Mouse (Mus musculus): Measurements from ENCODE around the gene Ppp1r10. TPM values are rescaled to one million over a fixed set of nuclear protein-coding genes. Genes with fewer than 3 reads are reported as not detected.

The Ppp1r10 gene
- polyA plus RNA-seq, 1 experiment, result 33.1 TPM

DNA sequence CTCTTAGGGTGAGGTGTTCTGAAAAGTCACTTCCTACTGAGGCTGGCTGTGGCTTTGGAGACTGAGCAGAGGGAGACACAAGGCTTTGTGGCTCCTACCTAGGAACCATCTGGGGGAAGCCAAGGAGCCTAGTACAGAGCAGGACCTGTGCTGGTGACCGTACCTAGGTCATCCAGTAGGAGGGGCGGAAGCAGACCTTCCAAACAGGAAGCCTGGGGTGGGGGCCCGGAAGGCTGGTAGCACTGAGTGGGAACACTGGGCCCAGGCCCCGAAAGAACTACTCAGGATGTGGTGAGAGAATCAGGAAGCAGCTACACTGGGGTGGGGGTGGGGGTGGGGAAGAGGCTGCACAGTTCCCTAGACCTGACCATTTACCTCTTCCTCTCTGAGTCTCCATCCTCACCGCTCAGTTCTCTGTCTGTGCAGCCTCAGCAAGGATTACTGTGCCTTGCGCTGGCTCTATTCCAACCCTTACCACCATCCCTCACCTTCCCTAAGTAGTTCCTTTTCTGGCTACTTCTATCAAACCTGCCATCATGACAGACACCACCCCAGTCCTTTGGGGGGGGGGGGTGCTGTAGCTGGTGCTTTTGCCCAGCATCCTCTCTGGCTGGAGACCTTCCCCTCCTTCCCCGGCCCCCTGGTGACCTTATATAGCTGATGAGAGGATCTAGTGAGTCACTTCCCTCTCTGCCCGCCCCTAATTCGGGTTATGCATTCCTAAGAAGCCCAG lies 45.9 kb upstream of the Ppp1r10 start:
- Histone ChIP-seq H3K36me3 (ENCODE audit: control insufficient read depth, insufficient read depth) (peaks cover 68% of the 10 kb centered on the region), H3K27me3 (ENCODE audit: control insufficient read depth, insufficient read depth, insufficient read length) (no peaks in the 10 kb centered on the region), H3K79me3 (ENCODE audit: low read depth) (peaks cover 76% of the 10 kb centered on the region), H3K4me3 (ENCODE audit: insufficient read depth, poor library complexity, severe bottlenecking) (peak overlapping the region; percentile 92), H3K79me2 (ENCODE audit: control insufficient read depth, insufficient read depth) (peaks cover 94% of the 10 kb centered on the region), H3ac (ENCODE audit: control insufficient read depth, insufficient read length, low read depth) (peak overlapping the region; percentile 12)
- no peak for TF ChIP-seq USF1 (IDR thresholded peaks at IDR 0.05; ENCODE audit: low read depth)
- peak; percentile 35 for TF ChIP-seq FOSL1 (IDR thresholded peaks at IDR 0.05; ENCODE audit: insufficient read depth, low read length, poor library complexity, severe bottlenecking)

GRCm38 (mm10) chr17:35870884-35871696 lies 45.1 kb upstream of the Ppp1r10 start:
- peaks cover 93% of the 10 kb centered on the region for H3K79me2 ChIP-seq (ENCODE audit: control insufficient read depth, insufficient read depth)
- peaks cover 75% of the 10 kb centered on the region for H3K79me3 ChIP-seq (ENCODE audit: low read depth)
- H3K4me3 ChIP-seq (ENCODE audit: insufficient read depth, poor library complexity, severe bottlenecking), result peak overlapping the region; percentile 92
- no peaks in the 10 kb centered on the region for H3K27me3 ChIP-seq (ENCODE audit: control insufficient read depth, insufficient read depth, insufficient read length)
- TF ChIP-seq CTCF (IDR thresholded peaks at IDR 0.05; ENCODE audit: control insufficient read depth, insufficient read depth, insufficient read length) (peak; percentile 36), MYOD1 (IDR thresholded peaks at IDR 0.05; ENCODE audit: control insufficient read depth, insufficient read length, low read depth) (no peak)
- peaks cover 76% of the 10 kb centered on the region for H3K36me3 ChIP-seq (ENCODE audit: control insufficient read depth, insufficient read depth)
- H3ac ChIP-seq (ENCODE audit: control insufficient read depth, insufficient read length, low read depth), result no peak overlapping the region

DNA sequence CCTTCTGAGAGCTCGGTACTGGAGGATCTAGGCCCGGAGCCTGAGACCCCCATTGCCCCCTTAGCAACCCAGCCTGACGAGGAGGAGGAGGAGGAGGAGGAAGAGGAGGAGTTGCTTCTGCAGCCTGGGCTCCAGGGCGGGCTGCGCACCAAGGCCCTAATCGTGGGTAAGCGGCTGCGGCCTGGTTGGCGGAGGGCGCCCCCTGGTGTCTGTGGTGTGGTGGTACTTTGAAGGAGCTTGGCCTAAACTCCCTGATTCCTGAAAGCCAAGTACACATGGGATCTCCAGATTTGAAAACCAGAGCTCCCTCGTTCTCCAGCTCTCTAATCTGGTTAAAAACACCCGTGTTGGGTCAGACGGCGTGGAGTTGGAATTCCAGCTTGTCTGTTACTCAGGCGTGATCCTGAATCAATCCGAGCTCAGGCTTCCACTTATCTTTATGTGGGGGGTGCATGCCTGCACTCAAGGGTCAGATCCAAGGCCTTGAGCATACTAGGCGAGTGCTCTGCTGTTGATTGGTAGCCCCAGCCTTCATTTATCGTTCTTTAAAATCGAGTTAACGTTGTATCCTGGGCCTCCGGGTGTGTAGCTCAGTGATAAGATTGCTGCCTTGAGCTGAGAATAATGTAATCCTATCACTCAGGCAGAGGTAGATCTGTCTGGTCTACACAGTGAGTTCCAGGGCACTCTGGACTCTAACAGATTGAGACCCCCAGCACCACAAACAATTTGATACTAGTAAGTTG lies 42.3 kb upstream of the Ppp1r10 start:
- H3K4me3 ChIP-seq (ENCODE audit: insufficient read depth, poor library complexity, severe bottlenecking), result no peak overlapping the region
- peaks cover 64% of the 10 kb centered on the region for H3K36me3 ChIP-seq (ENCODE audit: control insufficient read depth, insufficient read depth)

GRCm38 (mm10) chr17:35874721-35875120 lies 41.5 kb upstream of the Ppp1r10 start:
- peaks cover 60% of the 10 kb centered on the region for H3K36me3 ChIP-seq (ENCODE audit: control insufficient read depth, insufficient read depth)
- H3K79me2 ChIP-seq (ENCODE audit: control insufficient read depth, insufficient read depth), result peaks cover 58% of the 10 kb centered on the region
- peak overlapping the region; percentile 6 for H3K4me3 ChIP-seq (ENCODE audit: insufficient read depth, poor library complexity, severe bottlenecking)
- no peak overlapping the region for H3ac ChIP-seq (ENCODE audit: control insufficient read depth, insufficient read length, low read depth)
- TF ChIP-seq MYOD1 (IDR thresholded peaks at IDR 0.05; ENCODE audit: control insufficient read depth, insufficient read length, low read depth) (no peak), FOSL1 (IDR thresholded peaks at IDR 0.05; ENCODE audit: insufficient read depth, low read length, poor library complexity, severe bottlenecking) (no peak)
- H3K27me3 ChIP-seq (ENCODE audit: control insufficient read depth, insufficient read depth, insufficient read length), result no peaks in the 10 kb centered on the region
- peaks cover 43% of the 10 kb centered on the region for H3K79me3 ChIP-seq (ENCODE audit: low read depth)

More for the DNA sequence above, 42.3 kb upstream of the Ppp1r10 start:
- Histone ChIP-seq H3K27me3 (ENCODE audit: control insufficient read depth, insufficient read depth, insufficient read length) (no peaks in the 10 kb centered on the region), H3K79me2 (ENCODE audit: control insufficient read depth, insufficient read depth) (peaks cover 65% of the 10 kb centered on the region), H3K79me3 (ENCODE audit: low read depth) (peaks cover 50% of the 10 kb centered on the region), H3ac (ENCODE audit: control insufficient read depth, insufficient read length, low read depth) (no peak overlapping the region)
- TF ChIP-seq CTCF (IDR thresholded peaks at IDR 0.05; ENCODE audit: control insufficient read depth, insufficient read depth, insufficient read length) (peak; percentile 92), FOSL1 (IDR thresholded peaks at IDR 0.05; ENCODE audit: insufficient read depth, low read length, poor library complexity, severe bottlenecking) (no peak), MYOG (IDR thresholded peaks at IDR 0.05; ENCODE audit: control insufficient read depth, extremely low read depth, insufficient read length) (no peak), MYOD1 (IDR thresholded peaks at IDR 0.05; ENCODE audit: control insufficient read depth, insufficient read length, low read depth) (no peak)

DNA sequence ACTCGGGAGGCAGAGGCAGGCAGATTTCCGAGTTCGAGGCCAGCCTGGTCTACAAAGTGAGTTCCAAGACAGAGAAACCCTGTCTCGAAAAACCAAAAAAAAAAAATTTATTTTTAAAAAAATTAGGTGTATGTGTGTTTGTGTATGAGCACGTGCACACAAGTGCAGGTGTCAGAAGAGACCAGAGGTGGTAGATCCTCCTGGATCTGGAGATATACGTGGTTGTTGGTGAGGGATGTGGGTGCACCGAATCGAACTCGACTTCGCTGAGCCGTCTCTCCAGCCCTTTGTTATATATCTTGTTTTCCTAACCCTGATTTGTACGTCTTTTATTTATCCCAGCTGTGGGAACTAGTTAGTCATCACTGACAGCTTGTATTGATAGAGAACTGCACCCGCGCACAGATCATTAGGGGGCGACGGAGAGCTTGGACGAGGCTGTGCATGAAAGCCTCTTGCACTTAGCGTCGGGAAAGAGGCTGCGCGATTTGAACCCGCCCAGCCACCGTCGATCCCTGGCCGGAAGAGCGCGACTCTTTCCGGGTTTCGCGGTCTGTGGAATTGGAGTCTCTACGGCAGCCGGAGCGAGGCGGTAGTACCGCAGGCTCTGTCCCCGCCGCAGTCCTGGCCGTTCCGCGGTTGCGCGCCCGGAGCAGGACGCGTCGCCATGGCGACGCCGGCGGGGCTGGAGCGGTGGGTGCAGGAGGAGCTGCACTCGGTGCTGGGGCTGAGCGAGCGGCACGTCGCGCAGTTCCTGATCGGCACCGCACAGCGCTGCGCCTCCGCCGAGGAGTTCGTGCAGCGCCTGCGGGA lies 36.8 kb upstream of the Ppp1r10 start, which contains the start of gene Dhx16:
Dhx16 (plus strand) TSS at position 575 of the 813 bp plus-strand sequence.
- Histone ChIP-seq H3K27me3 (ENCODE audit: control insufficient read depth, insufficient read depth, insufficient read length) (no peaks in the 10 kb centered on the region), H3K79me2 (ENCODE audit: control insufficient read depth, insufficient read depth) (peaks cover 32% of the 10 kb centered on the region), H3K36me3 (ENCODE audit: control insufficient read depth, insufficient read depth) (peaks cover 37% of the 10 kb centered on the region), H3ac (ENCODE audit: control insufficient read depth, insufficient read length, low read depth) (peak within 1 kb of the TSS; percentile 100), H3K4me3 (ENCODE audit: insufficient read depth, poor library complexity, severe bottlenecking) (peak within 1 kb of the TSS; percentile 96), H3K79me3 (ENCODE audit: low read depth) (peaks cover 18% of the 10 kb centered on the region)
- TF ChIP-seq FOSL1 (IDR thresholded peaks at IDR 0.05; ENCODE audit: insufficient read depth, low read length, poor library complexity, severe bottlenecking), result no peak
- no peak for TF ChIP-seq MYOD1 (IDR thresholded peaks at IDR 0.05; ENCODE audit: control insufficient read depth, insufficient read length, low read depth)
- TF ChIP-seq USF1 (IDR thresholded peaks at IDR 0.05; ENCODE audit: low read depth), result no peak
- no peak for TF ChIP-seq CTCF (IDR thresholded peaks at IDR 0.05; ENCODE audit: control insufficient read depth, insufficient read depth, insufficient read length)
- TF ChIP-seq MAX (IDR thresholded peaks at IDR 0.05), result no peak
- TF ChIP-seq MYOG (IDR thresholded peaks at IDR 0.05; ENCODE audit: control insufficient read depth, extremely low read depth, insufficient read length), result no peak
- TF ChIP-seq CEBPB (IDR thresholded peaks at IDR 0.05; ENCODE audit: low read depth), result no peak
